In the genomic region with DNA sequence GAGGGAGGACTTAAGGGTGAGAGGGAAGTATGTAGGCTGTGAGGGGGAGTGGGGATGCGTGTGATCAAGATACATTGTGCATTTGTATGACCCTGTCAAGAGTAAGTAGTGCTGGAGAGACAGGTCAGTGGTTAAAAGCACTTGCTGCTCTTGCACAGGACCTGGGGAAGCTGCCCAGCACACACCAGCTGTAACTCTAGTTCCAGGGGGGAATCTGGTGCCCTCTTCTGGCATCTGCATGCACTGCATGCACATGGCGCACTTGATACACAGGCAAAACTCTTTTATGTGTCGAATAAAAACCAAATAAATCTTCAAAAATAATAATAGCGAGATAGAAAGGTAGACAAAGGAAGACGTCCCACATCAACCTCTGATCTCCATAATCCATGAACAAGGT, we compare ENCODE assay signal across 8 mouse cellular contexts. TPM values are rescaled to one million over a fixed set of nuclear protein-coding genes. Genes with fewer than 3 reads are reported as not detected.
DNase-seq lines count a peak whose midpoint lies in the region; ATAC-seq and TF ChIP-seq lines count a peak whose summit lies in the region.

No protein-coding gene starts in this region.

- H3K4me3 ChIP-seq in liver, embryonic 14.5 days (ENCODE audit: insufficient read depth in 1 of 2, low read depth in 2 of 2, low read length in 2 of 2): no peak overlapping the region

- no peaks in the 10 kb centered on the region for H3K36me3 ChIP-seq in liver, embryonic 14.5 days (replicated peaks; ENCODE audit: control insufficient read depth, insufficient read depth, low read depth)

- no peak for ATAC-seq in cerebellum, adult (ENCODE audit: insufficient number of reproducible peaks, low FRiP score, low TSS enrichment)
- peak; percentile 59 to 70; a peak in 2 of 4 replicates for ATAC-seq in hematopoietic stem cell, adult 5-6 weeks (replicated peaks in 1 of 2; ENCODE audit: insufficient read depth in 1 of 2, low FRiP score in 2 of 2, low TSS enrichment in 1 of 2, low read depth in 1 of 2, poor library complexity in 2 of 2, severe bottlenecking in 2 of 2)
- ATAC-seq in liver, embryonic 14.5 days (ENCODE audit: insufficient read depth): no peak

- peak; percentile 97 for TF ChIP-seq CTCF in liver, embryonic 14.5 days (IDR thresholded peaks at IDR 0.05; ENCODE audit: low read depth)

- no peak overlapping the region for H3K27ac ChIP-seq in liver, embryonic 14.5 days

- H3K27me3 ChIP-seq in liver, embryonic 14.5 days (ENCODE audit: control insufficient read depth, insufficient read depth, low read length): no peaks in the 10 kb centered on the region

- H3K9ac ChIP-seq in liver, embryonic 14.5 days (replicated peaks): no peak overlapping the region

- WGBS in liver, embryonic 14.5 days (ENCODE audit: insufficient replicate concordance): 34% methylated on average over 5 of the region's 5 CpGs

- H3K9me3 ChIP-seq in liver, embryonic 14.5 days (ENCODE audit: control insufficient read depth, low read length): no peaks in the 10 kb centered on the region

- H3K4me1 ChIP-seq in liver, embryonic 14.5 days (replicated peaks; ENCODE audit: control insufficient read depth in 2 of 2, insufficient read depth in 2 of 2, low read length in 1 of 2): peaks cover 29 to 36% of the 10 kb centered on the region in 2 experiments

- TF ChIP-seq EP300 in liver, embryonic 14.5 days (IDR thresholded peaks at IDR 0.05; ENCODE audit: low read depth): no peak

- DNase-seq in cerebellum, adult 11 months: peak; percentile 68
- DNase-seq in spleen, postnatal 10 days (ENCODE audit: low spot score in 2 of 2): peak; percentile 48 to 79
- no peak for DNase-seq in spleen, adult 12 weeks (ENCODE audit: low spot score)
- DNase-seq in cerebellum, postnatal 25 days: peak; percentile 78 to 84
- peak in 2 of 3 experiments; percentile 31 to 42 for DNase-seq in liver, embryonic 14.5 days (ENCODE audit: low read depth in 3 of 3, low spot score in 3 of 3)
- peak; percentile 40 for DNase-seq in retina, postnatal 7 days (ENCODE audit: low read depth, low spot score)

- H3K4me2 ChIP-seq in liver, embryonic 14.5 days (ENCODE audit: low read depth): no peak overlapping the region

RNA-seq across cellular contexts. Expression of gene Aar2, which starts 49.5 kb away (rescaled TPM):
- total RNA-seq in hematopoietic stem cell, adult 5-6 weeks (2017): 10.4 and 10.6 TPM in 2 replicates
- polyA plus RNA-seq in liver, embryonic 14.5 days (2012; rRNA removed): 5.9 and 6.0 TPM in 2 replicates
- polyA plus RNA-seq in liver, embryonic 14.5 days (2014; fragmentation: Nextera tagmentation; extraction: Ambion mirVana): 13.2 and 14.2 TPM in 2 replicates

Comparison
In these comparisons a context has a peak if more than half of its experiments do, and no peak if none do; other contexts are left out.
1. ATAC-seq: peak in hematopoietic stem cell, adult 5-6 weeks (2 of 2); none in cerebellum, adult (single experiment) and liver, embryonic 14.5 days (single experiment).